Mouse (Mus musculus): ENCODE measurements around the gene Hfe.
A peak's percentile ranks its signal among the peaks of the same experiment; 100 is the strongest.

The Hfe gene

DNA sequence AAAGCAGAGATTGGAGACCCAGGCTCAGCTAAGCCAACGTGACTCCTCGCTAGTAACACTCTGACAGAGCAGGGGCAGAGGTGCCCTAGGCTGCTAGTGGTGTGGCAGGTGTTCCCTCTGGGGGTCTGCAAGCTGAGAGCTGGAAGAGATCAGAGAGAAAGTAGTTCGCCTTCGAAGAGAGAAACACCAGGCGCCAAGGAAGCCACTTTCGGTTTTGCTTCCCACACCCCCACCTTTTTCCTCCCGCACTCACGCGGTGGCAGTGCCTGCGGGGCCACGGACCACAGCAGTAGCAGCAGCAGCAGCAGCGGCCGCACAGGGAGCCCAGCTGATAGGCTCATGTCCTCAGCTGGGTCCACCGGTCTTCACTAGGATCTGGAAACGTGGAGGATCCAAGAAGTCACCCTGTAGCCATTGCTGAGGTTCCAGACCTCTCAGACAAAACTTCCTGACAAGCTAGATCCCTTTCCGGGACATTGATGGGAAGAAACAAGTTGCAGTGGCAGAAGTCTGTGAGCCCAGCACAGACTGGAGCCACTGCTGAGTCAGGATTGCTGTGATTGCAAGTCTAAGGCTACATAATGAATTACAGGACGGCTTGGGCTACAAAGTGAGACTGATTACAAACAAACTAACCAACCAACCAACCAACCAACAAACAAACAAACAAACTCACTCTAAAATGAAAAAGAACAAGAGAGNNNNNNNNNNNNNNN, at the start of gene Hfe:
Gene Hfe (minus strand): TSS at position 481 of the 716 bp plus-strand sequence.
- peak; percentile 73 to 75 for DNase-seq

DNA sequence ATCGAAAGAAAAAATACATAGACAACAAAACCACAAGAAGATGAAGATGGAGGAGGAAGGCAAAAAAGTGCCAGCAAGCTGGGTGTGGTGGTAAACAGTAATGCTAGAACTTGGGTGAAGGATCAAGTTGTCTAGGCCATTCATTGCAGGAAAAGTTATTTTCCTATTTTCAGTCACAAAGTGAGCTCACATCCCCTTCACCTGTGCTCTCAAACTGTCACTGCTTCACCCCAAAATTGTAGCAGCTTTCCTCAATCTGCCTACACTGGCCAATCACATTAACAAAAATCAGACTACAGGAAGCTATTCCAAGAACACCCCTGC, 49.2 kb upstream of the Hfe start:
- DNase-seq, result no peak

DNA sequence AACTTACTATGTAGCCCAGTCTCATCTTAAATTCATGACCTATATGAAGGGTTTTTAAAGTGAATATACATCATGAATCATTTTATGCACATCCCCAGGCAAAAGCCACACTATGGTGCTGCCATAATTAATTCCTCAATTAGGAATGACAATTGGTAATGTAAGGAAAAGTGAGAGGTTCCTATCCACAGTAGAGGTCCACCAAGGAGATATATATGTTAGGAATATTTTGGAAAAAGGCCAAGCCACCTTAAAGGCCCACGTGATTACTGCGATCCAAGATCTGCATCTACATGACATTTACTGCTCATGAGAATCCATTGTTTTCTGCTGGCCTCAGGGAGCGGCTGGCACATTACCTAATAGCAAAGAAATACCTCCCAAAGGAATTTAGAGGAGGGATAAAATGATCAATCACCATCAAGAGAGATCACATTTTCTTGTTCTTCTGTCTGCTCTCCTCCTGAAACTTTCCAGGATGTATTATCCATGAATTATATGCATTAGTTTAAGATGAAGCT, 48.7 kb upstream of the Hfe start:
- DNase-seq, result no peak

DNA sequence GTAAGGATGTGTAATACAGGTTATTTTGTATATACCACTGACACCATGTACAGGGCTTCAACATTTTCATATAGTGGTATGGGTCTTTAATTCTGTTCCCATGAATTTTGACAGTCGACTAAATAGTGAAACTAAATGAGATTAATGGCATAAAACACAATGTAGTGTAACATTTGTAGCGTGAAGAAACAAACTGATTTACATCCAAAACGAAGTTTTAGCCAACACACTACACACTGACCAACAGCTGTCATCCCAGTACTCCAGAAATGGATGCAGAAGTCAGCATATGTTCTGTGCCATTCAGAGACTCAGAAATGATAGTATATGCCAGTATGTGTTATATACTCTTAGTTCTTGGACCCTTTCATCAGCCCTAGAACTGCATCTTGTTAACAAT, 47.3 kb upstream of the Hfe start:
- DNase-seq, result no peak

DNA sequence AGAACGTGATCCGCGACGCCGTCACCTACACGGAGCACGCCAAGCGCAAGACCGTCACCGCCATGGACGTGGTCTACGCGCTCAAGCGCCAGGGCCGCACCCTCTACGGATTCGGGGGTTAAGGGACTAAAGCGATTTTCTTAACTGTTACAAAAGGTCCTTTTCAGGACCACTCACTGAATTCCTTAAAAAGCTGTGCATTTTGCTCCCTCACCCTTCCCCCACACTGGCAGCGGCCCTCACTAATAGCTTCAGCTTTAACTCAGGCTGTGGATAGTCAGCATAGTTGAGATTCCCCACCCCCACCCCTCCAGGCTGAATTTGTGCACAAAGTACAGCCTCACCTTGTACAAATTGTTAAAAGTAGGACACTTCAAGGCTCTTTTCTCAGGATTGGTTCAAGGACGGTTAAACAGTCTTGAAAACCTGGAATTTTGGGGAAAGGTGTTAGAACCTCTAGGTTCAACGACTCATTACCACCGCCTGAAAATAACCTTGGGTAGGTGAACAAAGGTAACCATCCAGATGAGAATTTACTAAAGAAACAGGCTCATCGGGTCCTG, 46.6 kb upstream of the Hfe start:
- DNase-seq, result no peak

DNA sequence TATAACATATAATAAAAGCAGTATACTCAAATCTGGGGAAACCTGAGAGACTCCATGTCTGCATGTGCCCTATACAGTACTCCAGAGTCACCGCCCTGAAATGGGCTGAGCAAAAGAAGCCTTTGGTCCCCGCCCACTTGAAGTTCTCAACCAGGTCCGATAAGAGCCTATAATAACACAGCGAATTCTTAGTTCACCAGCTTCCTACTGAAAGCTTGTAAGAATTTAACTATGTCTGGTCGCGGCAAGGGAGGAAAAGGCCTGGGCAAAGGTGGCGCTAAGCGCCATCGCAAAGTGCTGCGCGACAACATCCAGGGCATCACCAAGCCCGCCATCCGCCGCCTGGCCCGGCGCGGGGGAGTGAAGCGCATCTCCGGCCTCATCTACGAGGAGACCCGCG, 46.1 kb upstream of the Hfe start, which contains the start of gene Hist1h4b:
Gene Hist1h4b (plus strand): TSS at position 224 of the 400 bp plus-strand sequence.
- peak; percentile 92 to 94 for DNase-seq

DNA sequence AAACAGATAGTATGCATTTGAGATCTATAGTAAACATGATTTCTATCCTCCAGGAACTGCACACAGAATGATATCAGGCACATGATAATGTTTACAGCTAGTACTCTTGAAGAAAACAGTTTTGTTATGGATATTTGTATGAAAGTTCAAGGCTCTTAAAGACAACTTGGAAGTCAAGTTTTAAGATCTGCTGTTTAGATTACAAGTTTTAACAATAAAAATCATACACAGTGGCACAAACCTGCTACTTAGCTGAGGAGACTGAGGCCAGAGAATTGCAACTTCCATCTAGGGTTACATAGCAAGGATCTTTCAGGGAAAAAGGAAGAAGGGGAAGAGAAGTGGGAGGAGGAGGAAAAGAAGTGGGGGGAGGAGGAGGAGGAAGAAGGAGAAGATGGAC, 44.3 kb upstream of the Hfe start:
- no peak for DNase-seq

DNA sequence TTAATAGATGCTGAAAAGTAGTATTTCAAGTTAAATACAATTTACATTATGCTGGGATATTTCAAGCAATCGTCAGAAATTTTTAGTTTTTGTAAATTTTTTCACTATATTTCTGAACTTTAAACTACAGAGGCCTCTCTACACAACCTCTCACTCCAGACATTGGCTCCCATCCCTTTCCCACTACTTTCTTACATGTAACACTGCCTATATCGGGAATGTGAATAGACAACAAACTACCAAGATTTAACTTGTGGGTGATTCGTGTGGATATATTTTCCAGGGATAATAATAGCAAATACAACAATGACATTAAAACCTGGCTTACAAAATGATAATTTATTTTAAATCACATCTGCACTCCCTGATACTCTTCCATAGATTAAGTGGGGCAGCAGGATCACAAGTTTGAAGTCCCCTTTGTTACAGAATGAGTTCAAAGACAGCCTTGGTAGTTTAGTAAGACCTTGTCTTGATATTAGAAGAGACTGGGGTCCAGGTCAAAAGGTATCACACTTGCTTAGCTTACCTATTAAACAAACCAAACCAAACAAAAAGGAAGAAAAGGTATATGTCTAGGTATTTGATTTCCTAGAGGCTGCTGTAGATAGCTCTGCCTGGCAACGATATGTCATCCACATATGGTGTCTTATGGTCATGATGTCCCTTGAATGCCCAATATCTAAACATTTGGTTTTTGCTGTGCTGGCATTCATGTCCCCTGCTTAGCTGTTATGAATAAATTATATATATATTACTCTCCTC, 42.8 kb upstream of the Hfe start:
- DNase-seq, result no peak

DNA sequence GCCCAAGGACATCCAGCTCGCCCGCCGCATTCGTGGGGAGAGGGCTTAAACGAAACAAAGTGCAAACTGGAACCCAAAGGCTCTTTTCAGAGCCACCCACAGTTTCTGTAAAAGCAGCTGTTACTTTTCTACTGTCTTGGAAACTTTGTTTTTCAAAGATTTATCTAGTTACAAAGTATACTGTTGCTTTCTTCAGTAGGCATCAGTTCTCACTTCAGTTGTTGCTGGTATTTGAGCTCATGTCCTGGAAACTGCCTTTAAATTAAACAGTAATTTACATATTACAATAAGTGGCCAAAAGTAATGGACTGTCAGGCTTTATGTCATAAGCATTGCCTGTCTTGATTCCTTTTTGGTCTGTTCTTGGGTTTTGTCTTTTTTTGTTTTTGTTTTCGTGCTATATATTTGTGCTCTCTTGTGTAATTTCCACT, 42.1 kb upstream of the Hfe start:
- DNase-seq, result peak in 1 of 2 experiments; percentile 13

DNA sequence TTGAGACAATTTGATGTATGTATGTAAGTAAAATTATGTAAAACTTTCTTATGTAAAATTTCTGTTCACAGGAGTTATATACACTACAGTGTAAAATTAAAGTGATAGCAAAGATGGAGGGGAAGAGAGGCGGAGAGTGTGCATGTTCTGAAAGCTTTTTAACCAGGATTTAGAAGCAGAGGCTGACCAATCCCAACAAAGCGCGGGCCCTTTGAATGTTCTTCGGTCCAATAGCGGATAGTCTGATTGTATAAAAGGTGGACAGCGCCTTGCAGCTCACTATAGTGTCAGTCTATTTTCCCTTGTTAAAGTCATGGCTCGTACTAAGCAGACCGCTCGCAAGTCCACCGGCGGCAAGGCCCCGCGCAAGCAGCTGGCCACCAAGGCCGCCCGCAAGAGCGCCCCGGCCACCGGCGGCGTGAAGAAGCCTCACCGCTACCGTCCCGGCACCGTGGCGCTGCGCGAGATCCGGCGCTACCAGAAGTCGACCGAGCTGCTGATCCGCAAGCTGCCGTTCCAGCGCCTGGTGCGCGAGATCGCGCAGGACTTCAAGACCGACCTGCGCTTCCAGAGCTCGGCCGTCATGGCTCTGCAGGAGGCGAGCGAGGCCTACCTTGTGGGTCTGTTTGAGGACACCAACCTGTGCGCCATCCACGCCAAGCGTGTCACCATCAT, 41.5 kb upstream of the Hfe start, which contains the start of gene Hist1h3b:
Gene Hist1h3b (plus strand): TSS at position 201 of the 675 bp plus-strand sequence.
- DNase-seq, result peak; percentile 85 to 86

DNA sequence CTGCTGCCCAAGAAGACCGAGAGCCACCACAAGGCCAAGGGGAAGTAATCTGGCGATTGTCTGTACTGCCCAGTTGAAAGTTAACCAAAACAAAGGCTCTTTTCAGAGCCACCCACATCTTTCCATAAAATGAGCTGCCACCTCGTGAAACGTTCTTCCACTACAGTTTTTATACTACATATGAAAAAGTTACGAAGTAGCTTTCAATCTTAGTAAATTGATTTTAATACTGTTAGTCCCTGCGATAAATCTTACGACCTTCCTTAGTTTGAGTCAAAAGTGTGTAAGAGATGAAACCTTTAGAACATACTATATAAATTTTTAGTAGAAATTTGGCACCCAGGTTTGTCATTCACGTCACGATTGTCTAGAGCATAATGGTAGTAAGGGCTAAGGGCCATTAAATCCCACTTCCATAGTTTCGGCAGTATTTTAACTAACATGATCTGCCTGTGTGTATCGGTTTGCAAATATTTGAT, 40.9 kb upstream of the Hfe start:
- peak; percentile 45 to 49 for DNase-seq

DNA sequence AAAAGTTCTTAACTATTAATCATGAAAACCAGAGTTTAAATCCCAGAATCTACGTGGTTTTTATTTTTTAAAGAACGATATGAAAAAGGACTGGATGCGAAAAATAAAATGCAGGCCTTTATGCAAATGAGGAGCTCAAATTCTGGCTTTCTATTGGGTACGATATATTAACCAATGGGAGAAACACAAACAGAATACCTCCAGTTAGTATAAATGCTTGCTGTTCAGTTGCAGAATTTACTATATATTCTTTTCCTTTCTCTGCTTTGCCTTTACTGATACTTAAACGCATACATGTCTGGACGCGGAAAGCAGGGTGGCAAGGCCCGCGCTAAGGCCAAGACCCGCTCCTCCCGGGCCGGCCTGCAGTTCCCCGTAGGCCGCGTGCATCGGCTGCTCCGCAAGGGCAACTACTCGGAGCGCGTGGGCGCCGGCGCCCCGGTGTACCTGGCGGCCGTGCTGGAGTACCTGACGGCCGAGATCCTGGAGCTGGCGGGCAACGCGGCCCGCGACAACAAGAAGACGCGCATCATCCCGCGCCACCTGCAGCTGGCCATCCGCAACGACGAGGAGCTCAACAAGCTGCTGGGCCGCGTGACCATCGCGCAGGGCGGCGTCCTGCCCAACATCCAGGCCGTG, 40.3 kb upstream of the Hfe start, which contains the start of gene Hist1h2ab:
Gene Hist1h2ab (plus strand): TSS at position 288 of the 639 bp plus-strand sequence.
- DNase-seq, result peak; percentile 67 to 71

DNA sequence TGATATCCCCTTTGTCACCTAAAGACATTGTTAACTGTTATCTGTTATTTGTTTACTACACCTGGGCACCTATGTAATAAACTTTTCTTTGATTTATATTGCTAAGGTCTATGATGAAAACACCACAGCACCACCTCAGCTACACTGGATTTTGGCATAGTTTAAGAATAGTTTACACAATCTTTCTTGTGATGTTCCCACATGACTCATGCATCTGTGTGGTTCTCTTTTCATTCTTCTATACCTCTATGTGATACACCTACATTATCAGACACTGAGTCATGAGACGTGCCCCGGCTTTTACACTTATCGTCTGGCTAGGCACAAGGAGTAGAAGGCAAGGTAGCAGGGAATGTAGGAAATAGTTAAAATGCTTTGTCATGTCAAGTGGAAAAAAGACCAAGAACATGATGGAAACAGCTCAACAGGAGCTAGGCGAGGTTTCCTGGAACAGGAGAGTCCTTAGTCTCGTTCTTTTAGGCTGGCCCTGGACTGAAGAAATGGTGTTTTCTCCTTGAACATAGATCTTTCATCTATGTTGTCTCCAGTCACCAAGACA, 39.0 kb upstream of the Hfe start:
- DNase-seq, result no peak

DNA sequence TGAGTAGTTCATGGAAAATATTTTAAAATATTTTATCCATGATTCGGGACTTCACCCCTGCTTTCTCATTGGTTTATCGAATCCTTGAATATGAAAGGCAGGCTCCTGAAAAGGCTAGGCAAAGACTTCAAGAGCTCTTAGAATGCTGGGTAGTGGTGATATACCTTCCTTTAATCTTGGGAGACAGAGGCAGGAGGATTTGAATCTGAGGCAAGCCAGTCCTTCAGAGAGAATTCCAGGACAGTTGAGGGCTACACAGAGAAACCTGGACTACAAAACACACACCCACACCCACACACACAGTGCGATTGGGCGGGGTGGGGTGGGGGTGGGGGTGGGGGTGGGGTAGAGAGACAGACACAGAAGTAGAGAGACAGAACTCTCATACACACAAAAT, 37.2 kb upstream of the Hfe start:
- DNase-seq, result no peak

DNA sequence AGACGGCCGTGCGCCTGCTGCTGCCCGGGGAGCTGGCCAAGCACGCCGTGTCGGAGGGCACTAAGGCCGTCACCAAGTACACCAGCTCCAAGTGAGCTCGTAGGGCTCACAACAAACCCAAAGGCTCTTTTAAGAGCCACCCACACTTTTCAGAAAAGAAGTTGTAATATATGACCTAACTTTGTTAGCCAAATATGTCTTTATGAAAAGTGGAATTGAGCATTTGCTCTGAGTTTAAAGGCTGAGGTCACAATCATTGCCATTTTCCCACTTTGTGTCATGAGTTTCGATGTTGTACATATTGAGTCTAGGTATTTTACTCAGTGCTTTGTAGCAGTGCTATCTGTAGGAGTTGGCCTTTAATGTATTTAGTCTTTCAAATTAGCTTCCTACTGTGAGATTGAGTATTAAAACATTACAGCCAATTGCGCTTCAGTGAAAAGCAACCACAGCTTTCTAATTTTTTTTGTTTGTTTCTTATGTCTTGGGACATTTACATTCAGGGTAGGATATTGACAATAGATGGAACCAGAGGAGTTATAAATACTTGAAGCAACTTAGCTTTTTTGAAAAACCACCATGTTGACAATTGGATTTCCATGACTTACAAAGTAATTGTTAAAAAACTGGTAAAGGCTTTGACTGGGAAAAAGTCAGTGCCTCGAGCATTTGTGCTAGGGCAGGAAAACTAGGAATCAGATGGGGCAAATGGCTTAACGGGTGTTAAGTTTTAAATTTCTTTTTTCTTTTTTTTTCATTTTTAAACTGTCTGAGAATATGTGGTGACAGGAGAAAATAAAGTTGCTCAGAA, 36.6 kb upstream of the Hfe start:
- no peak for DNase-seq

DNA sequence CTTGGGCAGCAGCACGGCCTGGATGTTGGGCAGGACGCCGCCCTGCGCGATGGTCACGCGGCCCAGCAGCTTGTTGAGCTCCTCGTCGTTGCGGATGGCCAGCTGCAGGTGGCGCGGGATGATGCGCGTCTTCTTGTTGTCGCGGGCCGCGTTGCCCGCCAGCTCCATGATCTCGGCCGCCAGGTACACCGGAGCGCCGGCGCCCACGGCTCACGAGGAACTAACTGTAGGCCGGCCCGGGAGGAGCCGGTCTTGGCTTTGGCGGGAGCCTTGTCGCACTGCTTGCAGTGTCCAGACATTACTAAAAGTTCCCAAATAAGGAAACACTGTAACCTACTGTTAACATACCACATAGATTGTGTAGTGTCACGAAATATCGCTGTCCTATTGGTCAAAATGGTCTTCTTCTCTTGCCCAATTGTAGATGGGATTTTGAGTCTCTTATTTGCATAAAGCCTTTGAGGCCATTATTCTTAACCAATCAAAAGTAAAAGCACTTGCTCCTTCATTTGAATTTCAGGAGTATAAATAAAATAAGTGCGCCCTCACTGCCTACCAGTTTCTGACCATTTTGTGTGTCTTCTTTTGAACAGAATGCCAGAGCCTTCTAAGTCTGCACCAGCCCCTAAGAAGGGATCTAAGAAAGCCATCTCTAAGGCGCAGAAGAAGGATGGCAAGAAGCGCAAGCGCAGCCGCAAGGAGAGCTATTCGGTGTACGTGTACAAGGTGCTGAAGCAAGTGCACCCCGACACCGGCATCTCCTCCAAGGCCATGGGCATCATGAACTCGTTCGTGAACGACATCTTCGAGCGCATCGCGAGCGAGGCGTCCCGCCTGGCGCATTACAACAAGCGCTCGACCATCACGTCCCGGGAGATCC, 35.8 kb upstream of the Hfe start, which contains the start of gene Hist1h2bb:
Gene Hist1h2bb (plus strand): TSS at position 534 of the 880 bp plus-strand sequence.
- DNase-seq, result peak; percentile 78 to 84

DNA sequence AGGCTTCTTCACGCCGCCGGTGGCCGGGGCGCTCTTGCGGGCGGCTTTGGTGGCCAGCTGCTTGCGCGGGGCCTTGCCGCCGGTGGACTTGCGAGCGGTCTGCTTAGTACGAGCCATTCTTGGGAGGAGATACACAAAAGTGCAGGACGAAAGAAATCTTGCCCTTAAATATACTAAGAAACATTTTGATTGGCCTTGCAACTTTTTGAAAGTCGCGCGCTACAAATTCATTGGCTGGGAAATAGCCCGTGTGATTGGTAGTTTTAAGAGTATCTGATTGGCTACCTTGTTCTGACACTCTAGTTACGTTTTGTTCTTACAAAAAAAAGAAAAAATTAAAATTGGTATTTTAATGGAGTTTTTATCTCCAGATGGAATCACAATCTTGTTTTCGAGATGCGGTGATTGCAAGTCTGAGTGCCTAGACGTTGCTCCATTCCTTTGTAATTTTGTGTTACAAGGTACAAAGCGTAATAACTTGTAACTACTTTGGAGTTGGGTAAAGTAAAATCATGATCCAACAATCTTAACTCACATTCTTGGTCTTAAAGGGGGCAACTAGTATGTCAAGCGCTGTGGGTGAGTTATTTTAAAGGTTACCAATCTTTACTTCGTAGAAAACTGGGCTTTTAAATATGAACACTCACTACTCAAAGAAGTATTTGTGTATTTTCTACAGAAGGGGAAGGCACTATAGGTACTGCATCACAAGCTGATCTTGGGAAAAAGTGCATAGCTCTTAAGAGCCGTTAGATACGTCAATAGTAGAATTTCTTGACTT, 34.9 kb upstream of the Hfe start, which contains the start of gene Hist1h3c:
Gene Hist1h3c (minus strand): TSS at position 222 of the 781 bp plus-strand sequence.
- peak; percentile 84 to 86 for DNase-seq

DNA sequence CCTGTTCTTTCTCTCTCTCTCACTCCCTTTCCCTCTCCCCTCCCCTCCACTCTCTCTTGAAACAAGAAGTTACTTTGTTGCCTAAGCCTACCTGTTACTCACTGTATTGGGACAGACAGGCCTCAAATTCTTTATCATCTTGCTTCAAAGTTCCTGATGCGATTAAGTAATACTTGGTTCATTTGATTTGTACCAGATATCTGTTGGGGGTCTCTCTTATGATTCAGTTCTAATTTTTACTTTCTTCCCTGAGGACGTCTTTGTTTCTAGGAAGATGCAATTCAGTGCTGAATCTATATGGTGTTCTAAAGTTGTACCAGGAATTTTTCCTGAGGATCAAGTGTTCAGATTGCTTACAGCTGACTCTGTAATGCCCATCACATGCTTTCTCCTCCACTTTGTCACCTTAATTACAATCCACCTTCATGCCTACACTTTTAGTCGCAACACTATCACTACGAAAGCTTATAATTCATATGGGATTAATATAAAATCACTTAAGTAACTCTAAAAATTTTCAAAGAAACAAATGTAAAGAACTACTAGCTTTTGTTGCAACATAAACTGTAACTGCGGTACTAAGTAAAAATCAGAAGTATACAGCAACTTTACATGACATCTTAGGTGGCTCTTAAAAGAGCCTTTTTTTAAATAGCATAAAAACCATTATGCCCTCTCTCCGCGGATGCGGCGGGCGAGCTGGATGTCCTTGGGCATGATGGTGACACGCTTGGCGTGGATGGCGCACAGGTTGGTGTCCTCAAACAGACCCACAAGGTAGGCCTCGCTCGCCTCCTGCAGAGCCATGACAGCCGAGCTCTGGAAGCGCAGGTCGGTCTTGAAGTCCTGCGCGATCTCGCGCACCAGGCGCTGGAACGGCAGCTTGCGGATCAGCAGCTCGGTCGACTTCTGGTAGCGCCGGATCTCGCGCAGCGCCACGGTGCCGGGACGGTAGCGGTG, 34.0 kb upstream of the Hfe start:
- DNase-seq, result peak in 1 of 2 experiments; percentile 16

Measured in B cell, adult 2 months (primary cell).